Mouse (Mus musculus) 3134 (cell line): Measurements from ENCODE around the gene Adpgk.
"Not testable (repeated sequence)": the region's sequence is repeated elsewhere in the genome, so short reads cannot be mapped to it uniquely, and the experiment has no call there.

Experiments used
- DNase-seq: peaks from one replicate; pipeline ENCODE4 v3.0.0-alpha.2; 2011; ENCODE audit warnings: low spot score; ENCODE audit not compliant: insufficient read length; ENCODE audit errors: extremely low read depth

The Adpgk gene

GRCm38 (mm10) chr9:59360487-59360886 lies 69.1 kb downstream of the Adpgk start:
- not testable (repeated sequence) for DNase-seq

GRCm38 (mm10) chr9:59369220-59369619 lies 77.9 kb downstream of the Adpgk start:
- peak; percentile 20 for DNase-seq

- DNase-seq = no peak
Observed at GRCm38 (mm10) chr9:59369646-59370045, 78.3 kb downstream of the Adpgk start.
